Mouse (Mus musculus) fat pad, adult 2 months (tissue): Measurements from ENCODE around the gene Lta.

Source experiments
- DNase-seq: peaks from one replicate; pipeline ENCODE4 v3.0.0-alpha.2; 2011; ENCODE audit warnings: low read depth, low spot score; ENCODE audit errors: extremely low read depth

Gene Lta

DNA sequence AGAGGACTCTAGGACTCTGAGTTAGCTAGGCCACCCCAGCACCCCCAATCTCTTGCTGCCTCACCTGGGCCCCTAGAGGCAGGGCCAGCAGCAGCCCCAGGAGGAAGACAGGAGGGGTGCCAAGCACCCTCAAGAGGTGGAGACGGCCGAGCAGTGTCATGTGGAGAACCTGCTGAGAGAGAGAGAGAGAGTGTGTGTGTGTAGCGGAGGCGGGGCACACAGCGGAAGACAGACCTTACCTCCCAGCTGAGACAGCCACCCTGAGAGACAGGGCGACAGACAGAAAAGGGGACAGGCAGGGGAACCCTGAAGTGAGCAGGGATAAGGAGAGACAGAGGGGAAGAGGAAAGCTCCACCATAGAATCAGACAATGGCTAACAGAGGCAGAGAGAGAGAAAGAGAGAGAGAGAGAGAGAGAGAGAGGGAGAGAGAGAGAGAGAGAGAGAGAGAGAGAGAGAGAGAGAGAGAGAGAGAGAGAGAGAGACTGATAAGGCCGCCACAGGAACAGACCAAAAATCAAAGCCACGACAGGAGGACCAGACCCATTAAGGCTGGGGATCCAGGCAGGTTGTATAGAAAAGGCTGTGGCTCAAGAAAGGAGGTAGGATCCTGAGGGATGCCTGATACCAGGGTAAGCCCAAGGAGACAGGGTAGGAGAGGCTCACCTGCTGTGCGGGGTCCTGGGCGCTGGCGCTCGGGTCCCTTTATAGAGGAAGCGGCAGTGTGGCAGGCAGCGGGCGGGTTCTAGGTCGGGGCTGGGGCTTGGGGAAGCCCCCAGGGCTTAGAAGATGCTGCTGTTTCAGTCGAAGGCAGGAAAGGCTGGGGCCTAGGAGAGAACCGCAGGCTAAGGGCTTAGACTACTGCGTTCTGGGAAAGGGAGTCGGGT, at the start of gene Lta:
TSS of gene Lta (minus strand) at position 858 of the 886 bp plus-strand sequence.
- DNase-seq = no peak

DNA sequence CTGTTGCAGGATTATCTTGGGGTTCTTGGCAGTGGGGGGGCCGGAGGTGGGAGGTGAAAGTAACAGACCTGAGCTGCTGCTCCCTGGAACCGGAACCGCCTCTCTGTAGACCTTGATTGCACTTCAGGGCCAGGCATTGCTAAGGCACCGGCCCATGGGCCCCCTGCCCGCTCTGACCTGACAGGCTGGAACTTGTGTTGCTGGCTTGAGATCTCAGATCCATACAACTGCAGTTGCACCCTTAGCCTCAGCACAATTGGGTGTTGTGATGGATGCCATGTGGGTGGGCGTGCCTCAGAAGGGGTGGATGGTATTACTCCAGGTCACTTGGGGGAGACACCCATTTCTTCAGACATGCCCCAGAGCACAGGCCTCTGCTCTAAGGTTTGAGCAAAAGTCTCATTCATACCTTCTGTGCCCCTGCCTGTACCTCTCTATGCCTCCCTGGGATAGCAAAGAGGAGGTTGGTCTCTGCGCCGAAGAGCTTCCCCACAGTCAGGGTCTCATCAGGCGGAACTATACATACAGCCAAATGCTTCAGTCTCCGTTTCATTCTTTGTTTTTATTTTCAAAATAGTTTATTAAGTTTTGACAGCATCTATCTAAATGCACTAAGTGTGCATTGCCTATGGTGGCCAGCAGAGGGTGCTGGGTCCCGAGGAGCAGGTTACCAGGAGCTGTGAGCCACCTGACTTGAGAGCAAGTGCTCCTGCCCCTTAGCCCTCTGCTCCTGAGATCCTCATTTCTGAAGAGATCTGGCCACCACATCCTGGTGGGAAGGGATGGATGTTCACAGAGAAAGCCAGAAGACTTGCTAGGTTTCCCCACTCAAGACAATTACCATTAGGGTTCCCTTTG, 49.3 kb upstream of the Lta start:
- no peak for DNase-seq

DNA sequence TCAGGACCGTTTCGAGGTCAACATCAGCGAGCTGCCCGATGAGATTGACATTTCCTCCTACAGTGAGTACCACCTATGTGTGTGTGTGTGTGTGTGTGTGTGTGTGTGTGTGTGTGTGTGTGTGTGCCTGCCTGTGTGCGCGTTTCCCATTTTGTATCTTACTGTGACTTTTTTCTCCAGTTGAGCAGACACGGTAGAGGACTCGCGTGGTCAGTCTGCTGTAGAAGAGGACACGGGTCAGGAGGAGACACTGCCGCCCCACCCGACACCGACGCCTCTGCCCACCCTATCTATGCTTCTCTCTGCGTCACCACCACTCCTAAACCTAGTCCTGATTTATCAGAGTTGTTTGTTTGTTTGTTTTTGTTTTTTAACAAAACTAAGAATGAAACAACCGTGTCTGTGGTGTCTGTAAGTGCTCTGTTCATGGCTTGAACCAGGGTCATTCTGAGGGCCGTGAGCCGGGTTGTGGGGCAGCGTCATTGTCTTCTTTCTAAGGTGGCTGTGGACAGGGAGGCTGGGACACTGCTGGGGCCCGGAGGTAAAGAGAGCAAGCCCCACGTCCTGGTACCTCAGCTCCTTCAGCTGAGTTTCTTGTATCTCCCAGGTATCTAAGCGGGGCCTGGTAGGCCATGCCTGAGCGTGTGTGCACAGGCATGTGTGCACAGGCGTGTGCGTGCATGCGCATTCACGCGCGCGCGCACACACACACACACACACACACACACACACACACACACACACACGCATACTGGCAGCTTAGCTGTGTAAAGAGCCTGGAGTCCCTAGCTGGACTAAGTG, 48.3 kb upstream of the Lta start:
- DNase-seq = no peak

DNA sequence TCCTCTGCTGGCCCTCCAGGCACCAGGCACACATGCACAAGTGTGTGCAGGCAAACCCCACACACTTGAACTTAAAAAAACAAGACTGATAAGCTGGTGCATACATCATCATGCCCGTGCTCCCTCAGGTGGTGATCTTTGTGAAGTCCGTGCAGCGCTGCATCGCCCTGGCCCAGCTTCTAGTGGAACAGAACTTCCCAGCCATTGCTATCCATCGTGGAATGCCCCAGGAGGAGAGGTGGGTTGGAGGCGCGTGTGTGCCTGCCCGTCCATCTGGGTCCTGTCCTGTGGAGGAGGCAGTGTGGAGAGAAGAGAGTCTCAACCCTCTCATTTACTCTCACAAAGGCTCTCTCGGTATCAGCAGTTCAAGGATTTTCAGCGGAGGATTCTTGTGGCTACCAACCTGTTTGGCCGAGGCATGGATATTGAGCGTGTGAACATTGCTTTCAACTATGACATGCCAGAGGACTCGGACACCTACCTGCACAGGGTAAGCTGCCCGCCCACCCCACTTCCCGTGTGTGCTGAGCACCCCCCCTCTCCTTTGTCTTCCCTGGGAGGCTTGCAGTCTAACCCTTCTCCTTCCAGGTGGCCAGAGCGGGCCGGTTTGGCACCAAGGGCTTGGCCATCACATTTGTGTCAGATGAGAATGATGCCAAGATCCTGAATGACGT, 47.6 kb upstream of the Lta start:
- DNase-seq = no peak

DNA sequence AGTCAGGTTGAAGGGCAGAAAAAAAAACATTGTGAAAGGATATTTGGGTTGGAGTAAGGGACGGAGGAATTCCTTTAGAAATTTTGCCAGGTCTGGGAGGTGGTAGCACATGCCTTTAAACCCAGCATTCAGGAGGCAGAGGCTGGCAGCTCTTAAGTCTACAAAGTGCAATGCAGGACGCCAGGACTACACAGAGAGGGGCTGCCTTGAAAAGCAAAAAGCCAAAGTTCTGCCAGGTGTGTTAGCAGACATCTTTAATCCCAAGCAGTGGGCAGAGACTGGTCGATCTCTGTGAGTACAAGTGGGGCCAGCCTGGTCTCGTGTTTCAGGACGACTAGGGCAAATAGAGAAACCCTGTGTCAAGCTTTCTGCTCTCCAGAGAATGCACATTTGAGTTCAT, 46.8 kb upstream of the Lta start:
- DNase-seq = no peak

DNA sequence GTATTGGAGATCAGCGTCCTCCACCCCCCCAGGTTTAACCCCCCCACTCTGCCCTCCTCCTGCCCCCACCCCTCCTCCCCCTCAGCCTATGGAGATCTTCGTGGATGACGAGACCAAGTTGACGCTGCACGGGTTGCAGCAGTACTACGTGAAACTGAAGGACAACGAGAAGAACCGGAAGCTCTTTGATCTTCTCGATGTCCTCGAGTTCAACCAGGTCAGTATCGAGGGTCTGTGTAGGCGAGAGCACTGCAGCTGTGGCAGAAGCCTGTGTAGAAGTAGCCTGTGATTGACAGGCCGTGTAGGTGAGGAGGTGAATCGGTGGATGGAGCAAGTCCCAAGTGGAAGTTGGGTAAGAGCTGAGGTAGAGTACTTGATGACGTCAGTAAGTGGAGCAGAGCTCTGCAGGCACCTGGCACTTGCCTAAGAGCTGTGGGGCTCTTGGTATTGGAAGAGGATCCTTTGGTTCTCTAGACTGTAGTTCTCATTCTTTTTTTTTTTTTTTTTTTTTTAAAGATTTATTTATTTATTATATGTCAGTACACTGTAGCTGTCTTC, 46.1 kb upstream of the Lta start:
- peak; percentile 51 for DNase-seq

DNA sequence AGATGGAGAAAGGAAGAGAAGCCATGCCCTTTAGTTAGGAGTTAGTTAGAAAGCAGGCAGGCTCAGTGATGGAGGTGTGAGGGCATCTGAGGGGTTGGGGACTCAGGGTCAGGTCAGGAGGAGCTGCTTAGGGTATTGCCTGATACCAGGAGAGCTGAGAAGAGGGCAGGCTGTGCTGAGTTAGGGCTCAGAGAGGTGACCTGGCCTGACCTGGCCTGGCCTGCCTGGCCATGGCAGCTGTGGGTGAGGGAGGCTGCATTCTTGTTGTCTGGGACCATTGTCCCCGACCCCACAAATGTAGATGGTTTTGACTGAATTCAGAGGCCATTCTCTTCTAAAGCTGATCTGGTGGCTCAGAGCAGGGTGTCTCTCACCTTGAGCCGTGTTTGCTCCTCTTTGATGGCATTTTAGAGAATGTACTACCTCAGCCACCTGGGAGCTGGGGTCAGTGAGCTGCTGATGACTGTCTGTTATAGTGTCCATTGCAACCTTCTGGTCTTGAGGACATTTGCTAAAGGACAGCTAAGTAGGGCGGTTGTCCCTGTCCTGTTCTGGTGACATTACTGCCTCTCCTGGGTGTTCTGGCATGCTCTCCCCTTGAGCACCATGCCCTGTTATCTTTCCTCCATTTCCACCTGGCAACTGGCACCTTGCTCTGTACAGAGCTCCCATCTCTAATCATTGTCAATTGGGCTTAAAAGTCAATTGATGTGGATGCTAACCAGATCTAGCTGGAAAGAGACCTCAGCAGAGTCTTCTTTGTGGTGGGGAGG, 45.4 kb upstream of the Lta start:
- no peak for DNase-seq

DNA sequence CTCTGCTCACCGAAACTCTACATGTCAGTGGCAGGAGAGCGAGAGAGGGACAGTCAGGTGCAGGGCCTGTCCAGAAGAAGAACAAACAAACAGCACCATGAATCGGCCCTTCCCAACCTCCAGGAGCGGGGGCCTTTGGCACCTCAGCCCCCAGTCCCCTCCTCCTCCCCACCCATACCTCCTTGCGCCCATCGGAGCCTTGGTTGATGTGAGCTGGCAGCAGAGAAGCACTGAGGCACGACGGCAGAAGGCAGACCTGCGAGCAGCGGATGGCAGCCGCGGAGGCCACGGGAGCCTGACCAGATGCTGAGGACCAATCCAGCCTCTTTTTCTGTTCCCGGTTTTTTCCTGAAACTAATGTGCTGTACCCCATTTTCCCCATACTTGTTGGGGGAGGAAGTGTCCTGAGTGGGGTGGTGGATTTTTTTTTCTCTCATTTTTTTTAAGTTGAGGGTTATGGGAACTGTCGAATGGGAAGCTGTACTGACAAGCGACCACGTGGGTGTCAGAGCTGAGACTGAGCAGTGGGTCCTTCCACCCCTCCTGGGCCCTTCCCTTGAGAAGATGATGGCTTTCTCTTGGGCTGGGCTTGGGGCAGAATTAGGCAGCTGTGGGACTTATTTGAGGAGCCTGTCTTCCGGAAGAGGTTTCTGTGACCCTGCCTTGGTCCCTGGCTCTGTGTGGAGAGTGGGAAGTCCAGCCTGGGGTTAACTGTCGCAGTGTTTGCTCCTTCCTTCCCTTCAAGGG, 44.5 kb upstream of the Lta start:
- DNase-seq = no peak

DNA sequence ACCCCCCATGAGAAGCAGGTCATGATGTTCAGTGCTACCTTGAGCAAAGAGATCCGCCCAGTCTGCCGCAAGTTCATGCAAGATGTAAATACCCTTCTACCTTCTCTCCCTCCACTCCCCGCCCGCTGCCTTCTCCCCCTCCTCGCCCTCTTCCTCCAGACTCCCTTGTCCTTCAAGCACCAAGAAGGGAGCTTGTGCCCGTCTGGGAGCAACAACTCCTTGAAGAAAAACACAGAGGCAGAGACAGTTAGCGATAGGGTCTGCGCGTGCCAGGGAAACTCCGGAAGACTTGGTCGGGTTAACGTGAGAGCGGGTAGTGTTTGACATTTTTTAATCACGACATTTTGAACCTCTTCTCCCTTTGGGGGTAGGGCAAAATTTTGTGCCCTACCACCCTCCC, 43.8 kb upstream of the Lta start:
- DNase-seq = no peak

DNA sequence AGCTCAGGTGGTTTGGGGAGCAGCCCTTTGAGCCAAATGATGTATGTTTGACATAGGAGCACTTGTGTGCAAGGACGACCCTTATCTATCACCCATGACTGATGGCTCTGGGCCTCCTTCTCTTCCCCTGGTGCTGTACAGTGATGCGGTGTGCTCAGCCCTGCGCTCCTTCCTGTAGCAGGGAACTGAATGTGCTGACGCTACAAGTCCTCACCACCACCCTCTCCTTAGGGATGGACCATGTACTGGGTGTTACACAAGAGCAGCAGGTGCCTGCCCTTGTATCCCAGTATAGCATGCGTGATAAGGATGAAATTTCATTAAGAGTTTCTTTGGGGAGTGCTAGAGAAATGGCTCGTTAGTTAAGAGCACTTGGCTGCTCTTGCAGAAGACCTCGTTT, 42.0 kb upstream of the Lta start:
- no peak for DNase-seq

DNA sequence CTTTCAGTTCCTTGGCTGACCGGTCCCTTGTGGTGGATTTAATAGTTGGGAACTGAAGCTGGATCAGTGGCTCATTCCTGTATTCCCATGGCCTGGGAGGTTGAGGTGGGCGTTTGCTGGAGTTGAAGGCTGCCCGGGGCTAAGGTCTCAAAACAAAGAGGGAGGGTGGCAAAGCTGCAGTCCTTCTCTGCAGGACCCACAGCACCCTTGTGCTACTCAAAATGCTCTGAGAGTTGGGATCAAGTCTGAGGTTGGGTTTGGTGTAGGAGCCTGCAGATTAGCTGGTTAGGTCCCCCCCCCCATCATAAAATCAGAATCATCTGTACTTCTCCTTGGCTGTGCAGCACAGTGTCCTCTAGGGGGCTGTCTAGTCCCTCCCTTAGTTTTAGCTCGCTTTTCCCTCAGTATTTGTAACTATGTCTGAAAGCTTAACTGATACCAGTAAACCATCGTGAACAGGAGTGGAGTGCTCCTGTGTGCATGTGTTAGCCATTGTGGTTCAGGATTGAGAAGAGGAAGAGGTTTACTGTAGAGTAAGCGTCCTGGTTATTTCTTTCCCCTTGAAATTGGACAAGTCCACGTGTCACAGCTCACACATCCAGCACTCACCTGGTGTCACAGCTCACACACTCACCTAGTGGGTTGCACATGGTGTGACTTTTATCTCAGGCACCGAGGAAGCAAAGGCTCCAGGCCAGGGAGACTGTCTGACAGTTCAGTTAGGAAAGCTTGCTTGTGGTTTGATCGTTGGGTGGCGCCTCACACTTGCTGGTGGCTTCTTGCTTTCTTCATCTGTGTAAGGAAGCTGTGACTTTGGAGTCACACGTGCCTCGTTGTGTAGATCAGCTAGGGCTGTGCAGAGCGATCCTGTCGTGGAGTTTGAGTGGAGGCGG, 40.8 kb upstream of the Lta start:
- no peak for DNase-seq

DNA sequence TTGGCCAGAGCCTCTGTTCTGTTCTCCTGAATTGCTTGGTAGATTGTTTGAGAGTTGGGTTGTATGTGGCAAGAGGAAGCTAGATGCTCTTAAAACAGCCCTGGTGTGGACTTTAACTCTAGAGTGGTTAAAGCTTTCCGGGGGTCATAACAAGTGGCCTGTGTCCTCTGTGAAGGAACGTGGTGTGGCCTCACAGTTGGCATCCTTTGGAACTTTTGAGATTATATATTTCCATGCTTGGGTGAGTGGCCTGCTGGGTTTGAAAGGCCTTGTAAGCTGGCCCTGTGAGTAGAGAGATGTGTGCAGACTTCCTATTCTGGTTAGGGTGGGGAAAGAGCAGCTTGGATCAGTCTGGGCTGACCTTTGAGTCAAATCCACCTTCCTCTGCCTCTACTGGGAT, 39.8 kb upstream of the Lta start:
- DNase-seq = no peak

DNA sequence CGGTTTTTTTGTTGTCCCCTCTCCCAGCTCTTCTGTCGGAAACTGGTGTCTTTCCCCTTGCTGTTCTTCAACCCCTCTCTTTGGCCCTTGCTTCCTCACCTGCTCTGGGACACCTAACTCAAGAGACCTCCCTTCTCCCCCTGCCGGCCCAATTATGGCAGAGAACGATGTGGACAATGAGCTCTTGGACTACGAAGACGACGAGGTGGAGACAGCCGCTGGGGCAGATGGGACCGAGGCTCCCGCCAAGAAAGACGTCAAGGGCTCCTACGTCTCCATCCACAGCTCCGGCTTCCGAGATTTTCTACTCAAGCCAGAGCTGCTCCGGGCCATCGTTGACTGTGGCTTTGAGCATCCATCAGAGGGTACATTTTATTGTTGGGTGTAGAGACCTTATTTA, 37.9 kb upstream of the Lta start:
- no peak for DNase-seq

DNA sequence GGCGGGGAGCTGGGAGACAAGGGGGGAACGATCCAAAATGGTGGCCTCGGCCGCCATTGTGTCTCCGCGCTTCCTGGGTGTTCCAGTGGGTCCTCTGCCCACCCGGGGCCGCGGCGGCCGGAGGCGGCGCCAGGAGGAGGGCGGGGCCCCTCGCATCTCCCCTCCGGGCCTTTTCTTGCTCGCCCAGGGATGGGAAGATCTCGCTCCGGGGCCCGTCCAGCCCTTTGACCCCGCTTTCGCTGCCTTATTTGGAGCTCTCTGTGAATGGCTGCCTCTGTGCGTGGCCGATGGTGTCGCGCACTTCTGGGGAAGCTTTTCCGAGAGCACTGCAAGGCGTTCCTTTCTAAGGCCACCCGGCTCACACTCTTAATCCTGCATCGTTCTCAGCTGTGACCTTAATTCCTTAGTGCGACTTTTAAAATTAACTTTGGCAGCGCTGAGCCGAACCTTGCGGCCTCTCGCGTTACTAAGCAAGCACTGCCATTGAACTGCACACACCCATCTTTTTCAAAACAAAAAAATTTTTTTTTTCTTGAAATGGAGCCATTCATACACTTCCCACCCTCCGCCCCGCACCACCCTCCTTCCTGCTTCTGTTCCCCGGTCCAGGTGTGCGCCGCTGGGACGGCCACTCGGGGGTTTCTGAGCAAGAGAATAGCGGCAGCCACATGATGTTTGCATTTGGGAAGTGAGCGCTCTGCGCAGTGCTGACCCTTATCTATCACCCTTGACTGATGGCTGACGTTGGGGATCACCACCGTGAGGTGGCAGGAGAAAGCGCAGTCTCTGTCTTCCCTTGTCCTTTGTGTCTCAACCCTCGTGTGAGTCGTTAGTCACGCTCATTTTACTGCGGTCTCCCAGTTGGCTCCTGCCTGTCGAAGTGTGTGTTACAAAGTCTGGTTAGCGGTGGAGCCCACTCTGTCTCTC, 37.1 kb upstream of the Lta start:
- no peak for DNase-seq

DNA sequence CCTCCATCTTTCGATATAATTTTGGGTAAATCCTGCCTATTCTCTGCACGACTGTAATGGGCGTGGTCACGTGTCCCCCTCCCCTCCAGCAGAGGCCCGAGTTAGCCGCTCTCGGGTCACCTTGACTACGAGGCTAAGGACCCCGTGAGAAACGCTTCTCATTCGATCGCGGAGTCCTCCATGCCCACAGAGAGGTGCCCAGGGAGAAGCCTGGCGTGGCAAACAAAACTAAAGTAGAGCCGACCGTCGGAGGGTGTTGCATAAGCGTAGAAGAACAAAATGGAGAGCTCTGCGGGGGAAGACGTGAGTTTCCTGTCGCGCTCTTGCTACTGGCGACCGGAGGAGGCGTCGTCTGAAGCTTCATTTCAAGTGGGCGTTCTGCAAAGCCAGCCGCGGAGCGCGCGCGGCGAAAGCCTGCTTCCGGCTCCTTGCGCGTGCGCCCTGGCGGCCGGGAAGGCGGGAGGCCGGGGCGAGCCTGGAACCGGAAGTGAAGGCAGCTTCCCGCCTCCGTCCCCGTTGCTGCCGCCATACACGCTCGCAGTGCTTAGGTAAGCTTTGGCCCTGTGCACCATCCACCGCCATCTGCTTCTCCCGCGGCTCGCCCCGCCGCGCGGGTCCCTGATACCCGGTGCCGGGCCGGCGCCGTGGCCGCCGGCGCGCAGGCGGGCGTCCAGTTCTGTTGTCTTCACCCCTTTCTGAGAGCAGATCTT, 36.3 kb upstream of the Lta start, which contains the start of gene Ddx39b:
TSS of gene Ddx39b (plus strand) at position 442 of the 710 bp plus-strand sequence.
- peak; percentile 56 for DNase-seq
